Mouse (Mus musculus) CD8-positive naive resting alpha-beta T cell, adult 57 days (primary cell): Measurements from ENCODE around the gene Hoxb1. TPM values are rescaled to one million over a fixed set of nuclear protein-coding genes. Genes with fewer than 3 reads are reported as not detected.

Experiments used
- total RNA-seq: library from RNA; stranded (reverse); gene quantifications from one replicate; pipeline ENCODE4 v1.2.4, GENCODE M21; 2023

The Hoxb1 gene
- not detected for total RNA-seq

GRCm38 (mm10) chr11:96365441-96366091 is at the start of gene Hoxb1:
Hoxb1 (plus strand) TSS chr11:96365752.

GRCm38 (mm10) chr11:96317608-96318367 is 47.8 kb upstream of the Hoxb1 start, which contains the start of gene Hoxb4:
Hoxb4 (plus strand) TSS chr11:96318267.

GRCm38 (mm10) chr11:96323154-96323553 is 42.4 kb upstream of the Hoxb1 start, which contains the start of gene Hoxb3:
Hoxb3 (plus strand) TSS chr11:96323326.

GRCm38 (mm10) chr11:96350341-96350624 is 15.3 kb upstream of the Hoxb1 start, which contains the start of gene Hoxb2:
Hoxb2 (plus strand) TSS chr11:96350525.

Other genes with a start within 250 kb of the Hoxb1 start
- not detected for gene Ttll6, start 232.0 kb upstream of the Hoxb1 start, total RNA-seq
- gene Hoxb13, start 171.4 kb upstream of the Hoxb1 start, total RNA-seq = not detected
- not detected for gene Hoxb9, start 94.3 kb upstream of the Hoxb1 start, total RNA-seq
- not detected for gene Hoxb8, start 83.8 kb upstream of the Hoxb1 start, total RNA-seq
- not detected for gene Hoxb7, start 79.1 kb upstream of the Hoxb1 start, total RNA-seq
- not detected for gene Hoxb6, start 73.3 kb upstream of the Hoxb1 start, total RNA-seq
- gene Hoxb5, start 62.4 kb upstream of the Hoxb1 start, total RNA-seq = not detected
- 1.2 TPM for gene Hoxb4, start 47.5 kb upstream of the Hoxb1 start, total RNA-seq
- not detected for gene Hoxb3, start 42.4 kb upstream of the Hoxb1 start, total RNA-seq
- gene Hoxb2, start 15.2 kb upstream of the Hoxb1 start, total RNA-seq = not detected
- 378 TPM for gene Skap1, start 98.8 kb downstream of the Hoxb1 start, total RNA-seq